Mouse (Mus musculus) cerebellum, adult (tissue): Measurements from ENCODE around the gene Trim14.

Experiments
- ATAC-seq: cut with Nextera tagmentation; 2 replicates; pipeline ENCODE4 v1.9.2; 2017; ENCODE audit warnings: mild to moderate bottlenecking, moderate library complexity, mixed read lengths; ENCODE audit not compliant: insufficient number of reproducible peaks, low FRiP score, low TSS enrichment

Gene Trim14

GRCm38 (mm10) chr4:46563847-46564246 lies 27.9 kb upstream of the Trim14 start:
- ATAC-seq: no peak

GRCm38 (mm10) chr4:46562841-46563240 lies 26.9 kb upstream of the Trim14 start:
- no peak for ATAC-seq

GRCm38 (mm10) chr4:46562037-46562436 lies 26.1 kb upstream of the Trim14 start:
- ATAC-seq: no peak

GRCm38 (mm10) chr4:46560069-46560705 lies 24.2 kb upstream of the Trim14 start:
- no peak for ATAC-seq

- ATAC-seq: no peak
Measured at GRCm38 (mm10) chr4:46558672-46559667, 23.0 kb upstream of the Trim14 start.

GRCm38 (mm10) chr4:46556933-46557332 lies 21.0 kb upstream of the Trim14 start:
- ATAC-seq: no peak

GRCm38 (mm10) chr4:46555762-46556161 lies 19.8 kb upstream of the Trim14 start:
- no peak for ATAC-seq

GRCm38 (mm10) chr4:46554295-46555069 lies 18.5 kb upstream of the Trim14 start:
- ATAC-seq: peak; percentile 41

- peak; percentile 54 for ATAC-seq
Measured at GRCm38 (mm10) chr4:46553864-46554263, 17.9 kb upstream of the Trim14 start.

- no peak for ATAC-seq
Measured at GRCm38 (mm10) chr4:46550406-46550805, 14.5 kb upstream of the Trim14 start.

- no peak for ATAC-seq
Measured at GRCm38 (mm10) chr4:46549979-46550378, 14.0 kb upstream of the Trim14 start.

- ATAC-seq: no peak
Measured at GRCm38 (mm10) chr4:46546709-46547108, 10.8 kb upstream of the Trim14 start.

- peak; percentile 60; the same call in 1 of the 2 replicates for ATAC-seq
Measured at GRCm38 (mm10) chr4:46545498-46545897, 9.6 kb upstream of the Trim14 start.

- ATAC-seq: no peak
Measured at GRCm38 (mm10) chr4:46544313-46544712, 8.4 kb upstream of the Trim14 start.

GRCm38 (mm10) chr4:46543366-46544050 lies 7.6 kb upstream of the Trim14 start:
- ATAC-seq: no peak

- no peak for ATAC-seq
Measured at GRCm38 (mm10) chr4:46541707-46542106, 5.8 kb upstream of the Trim14 start.

- ATAC-seq: no peak
Measured at GRCm38 (mm10) chr4:46539167-46539566, 3.2 kb upstream of the Trim14 start.

GRCm38 (mm10) chr4:46535094-46535830 lies 679 bp downstream of the Trim14 start:
- 0 out of 2 replicates have a peak, but pooled peaks have one; percentile 10 for ATAC-seq

GRCm38 (mm10) chr4:46533934-46534720 lies 1.8 kb downstream of the Trim14 start:
- no peak for ATAC-seq
